13 mouse cellular contexts compared by ENCODE assay signal in genomic region chr1:190948439-190948838, GRCm38 (mm10). TPM values are rescaled to one million over a fixed set of nuclear protein-coding genes. Genes with fewer than 3 reads are reported as not detected.
DNase-seq lines count a peak whose midpoint lies in the region; ATAC-seq lines count a peak whose summit lies in the region.
"Had no signal": no experiment of that assay in that cellular context is flagged by ENCODE, and none has a peak within 500 bp of the region (broad histone marks: within the 10 kb centered on the region; RNA-seq: fewer than 3 reads in every experiment).

No protein-coding gene starts in this region.

- peaks cover 78% of the 10 kb centered on the region for H3K36me3 ChIP-seq in heart, embryonic 12.5 days

- DNase-seq in heart, postnatal 4 days: no peak
- DNase-seq in ovary, adult 18-20 months (ENCODE audit: low spot score): peak; percentile 48
- no peak for DNase-seq in ovary, postnatal 14 days (ENCODE audit: low spot score)
- peak; percentile 25 for DNase-seq in cerebellum, adult 8-10 months
- no peak for DNase-seq in c-Kit-positive CD71-positive TER-119-positive erythroid progenitor cells, embryonic 14.5 days (ENCODE audit: low spot score)
- no peak for DNase-seq in gastrocnemius, adult 8-10 months (ENCODE audit: low spot score in 2 of 2)
- DNase-seq in layer of hippocampus, adult 11-12 months (ENCODE audit: low spot score): no peak
- DNase-seq: layer of hippocampus, postnatal 36 days had no signal

- peaks cover 23% of the 10 kb centered on the region for H3K4me1 ChIP-seq in heart, embryonic 12.5 days (replicated peaks)
- H3K4me1 ChIP-seq: limb, embryonic 15.5 days; lung, embryonic 15.5 days had no signal

- no peaks in the 10 kb centered on the region for H3K9me3 ChIP-seq in heart, embryonic 12.5 days (replicated peaks)
- H3K9me3 ChIP-seq: limb, embryonic 15.5 days; lung, embryonic 15.5 days; megakaryocyte, embryonic 14.5 days had no signal

- H3K27me3 ChIP-seq in heart, embryonic 12.5 days (replicated peaks): no peaks in the 10 kb centered on the region
- H3K27me3 ChIP-seq: limb, embryonic 15.5 days; lung, embryonic 15.5 days had no signal

- 86% methylated on average over 7 of the region's 7 CpGs for WGBS in heart, embryonic 12.5 days

- H3K27ac ChIP-seq in heart, embryonic 12.5 days (ENCODE audit: poor library complexity, severe bottlenecking): 0 out of 2 replicates have a peak overlapping the region, but pooled peaks have one; percentile 28
- H3K27ac ChIP-seq: limb, embryonic 15.5 days; lung, embryonic 15.5 days had no signal

- no peak overlapping the region for H3K9ac ChIP-seq in heart, embryonic 12.5 days
- H3K9ac ChIP-seq: limb, embryonic 15.5 days; lung, embryonic 15.5 days had no signal

- ATAC-seq in heart, embryonic 12.5 days (ENCODE audit: insufficient number of reproducible peaks, low FRiP score): no peak

- no peak overlapping the region for H3K4me3 ChIP-seq in heart, embryonic 12.5 days
- H3K4me3 ChIP-seq: limb, embryonic 15.5 days; lung, embryonic 15.5 days had no signal

- no peak overlapping the region for H3K4me2 ChIP-seq in heart, embryonic 12.5 days
- H3K4me2 ChIP-seq: limb, embryonic 15.5 days; lung, embryonic 15.5 days had no signal

RNA-seq across cellular contexts. Expression of gene Angel2, which starts 23.5 kb away (rescaled TPM):
- polyA plus RNA-seq in heart, embryonic 12.5 days (2016; fragmentation: Nextera tagmentation; extraction: Ambion mirVana): 38.2 and 38.3 TPM in 2 replicates
- 10 to 100 TPM; 31.1 to 38.1 TPM for total RNA-seq in heart, postnatal 4 days (2021)
- total RNA-seq in gastrocnemius, adult 8-10 months (2022): 10 to 100 TPM; 28.5 to 38.6 (median 28.8) TPM

RNA-seq across cellular contexts. Expression of gene Vash2, which starts 30.7 kb away (rescaled TPM):
- 68.6 and 74.0 TPM in 2 replicates for polyA plus RNA-seq in heart, embryonic 12.5 days (2016; fragmentation: Nextera tagmentation; extraction: Ambion mirVana)
- 10 to 100 TPM; 31.5 to 31.9 TPM for total RNA-seq in heart, postnatal 4 days (2021)
- under 1 TPM; 0.35 to 0.94 (median 0.68) TPM for total RNA-seq in gastrocnemius, adult 8-10 months (2022)
- total RNA-seq: hematopoietic stem cell, adult 5-6 weeks had no signal

RNA-seq across cellular contexts. Expression of gene Rps6kc1, which starts 36.9 kb away (rescaled TPM):
- polyA plus RNA-seq in heart, embryonic 12.5 days (2016; fragmentation: Nextera tagmentation; extraction: Ambion mirVana): 11.9 and 13.1 TPM in 2 replicates
- 10 to 100 TPM; 23.1 to 23.6 TPM for total RNA-seq in heart, postnatal 4 days (2021)
- 10 to 100 TPM; 16.5 to 18.5 (median 17.4) TPM for total RNA-seq in gastrocnemius, adult 8-10 months (2022)

Comparison
In these comparisons a context has a peak if more than half of its experiments do, and no peak if none do; other contexts are left out.
1. DNase-seq: peak in ovary, adult 18-20 months (single experiment) and cerebellum, adult 8-10 months (single experiment); none in heart, postnatal 4 days (single experiment), ovary, postnatal 14 days (single experiment), c-Kit-positive CD71-positive TER-119-positive erythroid progenitor cells, embryonic 14.5 days (single experiment), gastrocnemius, adult 8-10 months (0 of 2) and layer of hippocampus, adult 11-12 months (single experiment).
2. RNA of gene Vash2, which starts 30.7 kb away (total RNA-seq): 31.5 to 31.9 TPM in heart, postnatal 4 days; 0.35 to 0.94 TPM in gastrocnemius, adult 8-10 months; every median in the first group is over 10 times any median in the second.